Mouse (Mus musculus): ENCODE data around the gene S100a4.

Gene S100a4

GRCm38 (mm10) chr3:90603623-90604022 is at the start of gene S100a4:
Gene S100a4, plus strand, starts transcription at chr3:90603771.
- DNase-seq (ENCODE audit: low spot score), result no peak

- no peak for DNase-seq (ENCODE audit: low spot score)
Observed at GRCm38 (mm10) chr3:90555954-90556353, 47.6 kb upstream of the S100a4 start.

GRCm38 (mm10) chr3:90560008-90560628 is 43.5 kb upstream of the S100a4 start, which contains the start of gene S100a3:
Gene S100a3, plus strand, starts transcription at chr3:90560578.
- no peak for DNase-seq (ENCODE audit: low spot score)

- no peak for DNase-seq (ENCODE audit: low spot score)
Observed at GRCm38 (mm10) chr3:90574691-90575090, 28.9 kb upstream of the S100a4 start.

- DNase-seq (ENCODE audit: low spot score), result no peak
Observed at GRCm38 (mm10) chr3:90575320-90575719, 28.3 kb upstream of the S100a4 start.

- DNase-seq (ENCODE audit: low spot score), result no peak
Observed at GRCm38 (mm10) chr3:90576351-90577001, 27.1 kb upstream of the S100a4 start.

GRCm38 (mm10) chr3:90579433-90579832 is 24.1 kb upstream of the S100a4 start:
- DNase-seq (ENCODE audit: low spot score), result no peak

- no peak for DNase-seq (ENCODE audit: low spot score)
Observed at GRCm38 (mm10) chr3:90581141-90581540, 22.4 kb upstream of the S100a4 start.

- DNase-seq (ENCODE audit: low spot score), result no peak
Observed at GRCm38 (mm10) chr3:90582156-90582555, 21.4 kb upstream of the S100a4 start.

- DNase-seq (ENCODE audit: low spot score), result no peak
Observed at GRCm38 (mm10) chr3:90582556-90582955, 21.0 kb upstream of the S100a4 start.

GRCm38 (mm10) chr3:90583893-90584292 is 19.7 kb upstream of the S100a4 start:
- DNase-seq (ENCODE audit: low spot score), result no peak

- DNase-seq (ENCODE audit: low spot score), result no peak
Observed at GRCm38 (mm10) chr3:90585595-90585994, 18.0 kb upstream of the S100a4 start.

GRCm38 (mm10) chr3:90586016-90586643 is 17.4 kb upstream of the S100a4 start:
- DNase-seq (ENCODE audit: low spot score), result no peak

- DNase-seq (ENCODE audit: low spot score), result no peak
Observed at GRCm38 (mm10) chr3:90586906-90587305, 16.7 kb upstream of the S100a4 start.

- no peak for DNase-seq (ENCODE audit: low spot score)
Observed at GRCm38 (mm10) chr3:90587361-90588101, 16.0 kb upstream of the S100a4 start.

GRCm38 (mm10) chr3:90589390-90589789 is 14.2 kb upstream of the S100a4 start:
- DNase-seq (ENCODE audit: low spot score), result no peak

- no peak for DNase-seq (ENCODE audit: low spot score)
Observed at GRCm38 (mm10) chr3:90589947-90590346, 13.6 kb upstream of the S100a4 start, which contains the start of gene S100a2. Gene S100a2, plus strand, starts transcription at chr3:90590247.

GRCm38 (mm10) chr3:90594466-90594865 is 9.1 kb upstream of the S100a4 start:
- DNase-seq (ENCODE audit: low spot score), result no peak

GRCm38 (mm10) chr3:90595556-90595955 is 8.0 kb upstream of the S100a4 start:
- DNase-seq (ENCODE audit: low spot score), result no peak

GRCm38 (mm10) chr3:90596810-90597209 is 6.8 kb upstream of the S100a4 start:
- no peak for DNase-seq (ENCODE audit: low spot score)

GRCm38 (mm10) chr3:90597736-90598135 is 5.8 kb upstream of the S100a4 start:
- no peak for DNase-seq (ENCODE audit: low spot score)

GRCm38 (mm10) chr3:90598212-90598611 is 5.4 kb upstream of the S100a4 start:
- DNase-seq (ENCODE audit: low spot score), result no peak

GRCm38 (mm10) chr3:90599401-90599800 is 4.2 kb upstream of the S100a4 start:
- no peak for DNase-seq (ENCODE audit: low spot score)
